In genomic region chr10:111719632-111720031, GRCm38 (mm10) we compare ENCODE assay signal across 11 mouse cellular contexts.
DNase-seq lines count a peak whose midpoint lies in the region; ATAC-seq lines count a peak whose summit lies in the region.
"Had no signal": no experiment of that assay in that cellular context is flagged by ENCODE, and none has a peak within 500 bp of the region (broad histone marks: within the 10 kb centered on the region; RNA-seq: fewer than 3 reads in every experiment).

No protein-coding gene starts in this region.

- H3K9ac ChIP-seq in neural tube, embryonic 15.5 days (replicated peaks), result no peak overlapping the region
- H3K9ac ChIP-seq: hindbrain, embryonic 12.5 days; lung, embryonic 15.5 days had no signal

- no peak overlapping the region for H3K4me3 ChIP-seq in neural tube, embryonic 15.5 days (replicated peaks)
- H3K4me3 ChIP-seq: hindbrain, embryonic 12.5 days; lung, embryonic 15.5 days had no signal

- no peak overlapping the region for H3K27ac ChIP-seq in neural tube, embryonic 15.5 days (replicated peaks)
- H3K27ac ChIP-seq: hindbrain, embryonic 12.5 days; lung, embryonic 15.5 days had no signal

- H3K9me3 ChIP-seq in neural tube, embryonic 15.5 days (replicated peaks), result no peaks in the 10 kb centered on the region
- H3K9me3 ChIP-seq: hindbrain, embryonic 12.5 days; lung, embryonic 15.5 days had no signal

- H3K4me2 ChIP-seq in neural tube, embryonic 15.5 days, result no peak overlapping the region
- H3K4me2 ChIP-seq: hindbrain, embryonic 12.5 days; lung, embryonic 15.5 days had no signal

- ATAC-seq in neural tube, embryonic 15.5 days (ENCODE audit: low FRiP score), result no peak

- WGBS in neural tube, embryonic 15.5 days, result 87% methylated on average over 5 of the region's 5 CpGs

- peaks cover 3% of the 10 kb centered on the region; the same call in 1 of the 2 replicates for H3K4me1 ChIP-seq in neural tube, embryonic 15.5 days
- H3K4me1 ChIP-seq: hindbrain, embryonic 12.5 days had no signal

- no peaks in the 10 kb centered on the region; the same call in 1 of the 2 replicates for H3K27me3 ChIP-seq in neural tube, embryonic 15.5 days (replicated peaks)
- H3K27me3 ChIP-seq: hindbrain, embryonic 12.5 days; lung, embryonic 15.5 days had no signal

- peak; percentile 87 for DNase-seq in heart, adult 11 months
- DNase-seq in heart, adult 9 months (ENCODE audit: low spot score in 2 of 2), result no peak
- DNase-seq in right cerebral cortex, postnatal 4 days, result peak; percentile 32
- DNase-seq in right cerebral cortex, postnatal 36 days (ENCODE audit: low spot score in 2 of 2), result no peak
- DNase-seq in kidney, postnatal 25 days, result peak; percentile 46 to 53
- DNase-seq in cerebellum, adult 11 months, result no peak
- DNase-seq in cerebellum, postnatal 4 days (ENCODE audit: low spot score in 2 of 2), result no peak
- DNase-seq: embryo, embryonic 11 days had no signal

- H3K36me3 ChIP-seq in neural tube, embryonic 15.5 days, result no peaks in the 10 kb centered on the region
- H3K36me3 ChIP-seq: hindbrain, embryonic 12.5 days; lung, embryonic 15.5 days had no signal

Comparison
In these comparisons a context has a peak if more than half of its experiments do, and no peak if none do; other contexts are left out.
1. DNase-seq: peak in heart, adult 11 months (single experiment), right cerebral cortex, postnatal 4 days (single experiment) and kidney, postnatal 25 days (2 of 2); none in heart, adult 9 months (0 of 2), right cerebral cortex, postnatal 36 days (0 of 2), cerebellum, adult 11 months (single experiment) and cerebellum, postnatal 4 days (0 of 2).